Mouse (Mus musculus): ENCODE results near the gene Pigm.

GRCm38 (mm10) chr1:172346707-172347106 lies 29.6 kb upstream of the Pigm start:
- no peak for TF ChIP-seq CTCF (IDR thresholded peaks at IDR 0.05; ENCODE audit: low read depth, low read length)
- no peak for TF ChIP-seq POLR2A (IDR thresholded peaks at IDR 0.05; ENCODE audit: borderline replicate concordance, low read depth, low read length)
